ENCODE assay signal across 7 mouse cellular contexts in the genomic region with DNA sequence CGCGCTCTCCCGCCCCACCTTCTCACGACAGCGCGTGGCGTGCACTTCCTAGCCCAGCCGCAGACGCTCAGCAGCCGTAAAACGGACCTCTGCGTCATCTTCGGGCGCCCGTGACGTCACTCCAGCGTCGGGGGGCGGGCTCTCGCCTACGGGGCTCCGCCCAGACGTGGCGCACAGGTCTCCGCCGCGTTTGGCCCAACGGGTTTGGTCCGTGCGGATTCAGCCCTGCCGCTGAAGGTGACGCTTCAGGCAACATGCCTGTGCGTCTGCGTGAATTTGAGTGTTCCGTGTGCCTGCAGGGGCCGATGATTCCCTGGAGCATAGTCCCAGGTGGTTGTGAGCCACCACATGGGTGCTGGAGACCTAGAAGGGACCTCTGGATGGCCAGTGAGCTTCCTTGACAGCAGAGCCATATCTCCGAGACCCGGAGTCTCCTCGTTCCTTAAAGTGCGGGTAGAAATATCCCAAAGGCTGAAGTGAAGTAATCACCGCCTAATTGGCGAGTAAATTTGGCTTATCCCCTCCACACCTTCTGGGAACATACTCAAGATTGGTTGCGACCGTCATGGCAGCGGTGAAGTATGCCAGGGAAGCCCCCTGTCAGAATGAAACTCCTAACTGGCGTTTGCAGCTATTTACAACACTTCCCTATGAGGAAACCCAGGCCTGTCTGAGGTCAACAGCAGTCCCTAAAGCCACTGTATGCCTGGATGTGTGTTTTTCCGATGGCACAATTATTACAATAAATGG. TPM values are rescaled to one million over a fixed set of nuclear protein-coding genes. Genes with fewer than 3 reads are reported as not detected.
DNase-seq lines count a peak whose midpoint lies in the region; ATAC-seq lines count a peak whose summit lies in the region.

Aasdh (minus strand) TSS at position 110 of the 750 bp plus-strand sequence.

- no peaks in the 10 kb centered on the region for H3K4me1 ChIP-seq in intestine, embryonic 16.5 days (ENCODE audit: control insufficient read depth, insufficient read depth, low read length)
- peaks cover 5% of the 10 kb centered on the region for H3K4me1 ChIP-seq in midbrain, embryonic 11.5 days (ENCODE audit: control insufficient read depth, insufficient read depth, low read length)

- H3K9ac ChIP-seq in intestine, embryonic 16.5 days (ENCODE audit: low read depth, low read length): peak within 1 kb of the TSS; percentile 86
- peak within 1 kb of the TSS; percentile 82 for H3K9ac ChIP-seq in midbrain, embryonic 11.5 days (ENCODE audit: low read length)

- peak; percentile 91 for DNase-seq in adrenal gland, adult 8-10 months
- peak; percentile 100 for DNase-seq in embryo, embryonic 9.5 days (ENCODE audit: extremely low spot score)
- peak; percentile 96 for DNase-seq in gastrocnemius, postnatal 4 days (ENCODE audit: low spot score in 2 of 2)
- DNase-seq in left cerebral cortex, postnatal 36 days (ENCODE audit: low spot score in 2 of 2): peak; percentile 95 to 96
- peak; percentile 100 for DNase-seq in midbrain, embryonic 11.5 days (ENCODE audit: low spot score, missing footprints)
- DNase-seq in skeletal muscle tissue, adult 2 months (ENCODE audit: low read depth, low spot score): peak; percentile 97

- peak within 1 kb of the TSS; percentile 75 for H3K4me3 ChIP-seq in intestine, embryonic 16.5 days (ENCODE audit: low read length)
- peak within 1 kb of the TSS; percentile 70 for H3K4me3 ChIP-seq in midbrain, embryonic 11.5 days (ENCODE audit: low read depth, low read length)

- no peaks in the 10 kb centered on the region for H3K27me3 ChIP-seq in intestine, embryonic 16.5 days (replicated peaks; ENCODE audit: control insufficient read depth, insufficient read depth, low read length)
- no peaks in the 10 kb centered on the region for H3K27me3 ChIP-seq in midbrain, embryonic 11.5 days (ENCODE audit: control insufficient read depth, insufficient read depth, low read length)

- WGBS in intestine, embryonic 16.5 days: under 1% methylated on average over 47 of the region's 47 CpGs
- 1% methylated on average over 47 of the region's 47 CpGs for WGBS in midbrain, embryonic 11.5 days

- intact Hi-C loops in left cerebral cortex, postnatal 36 days (cut with DNase I): loop anchor here (1.0 kb wide), 1 partner anchor 46 kb away; the partner anchor contains the start of genes Paics and Ppat

- H3K4me2 ChIP-seq in intestine, embryonic 16.5 days (ENCODE audit: low read depth, low read length): peak within 1 kb of the TSS; percentile 80
- peak within 1 kb of the TSS; percentile 65 for H3K4me2 ChIP-seq in midbrain, embryonic 11.5 days

- H3K27ac ChIP-seq in intestine, embryonic 16.5 days (ENCODE audit: low read length): peak within 1 kb of the TSS; percentile 89
- peak within 1 kb of the TSS; percentile 57 for H3K27ac ChIP-seq in midbrain, embryonic 11.5 days (ENCODE audit: low read depth, low read length)

- H3K9me3 ChIP-seq in intestine, embryonic 16.5 days (ENCODE audit: control insufficient read depth, low read length): no peaks in the 10 kb centered on the region
- no peaks in the 10 kb centered on the region for H3K9me3 ChIP-seq in midbrain, embryonic 11.5 days (ENCODE audit: control insufficient read depth, low read length)

- ATAC-seq in intestine, embryonic 16.5 days: peak; percentile 98
- ATAC-seq in midbrain, embryonic 11.5 days (ENCODE audit: low FRiP score): peak; percentile 97

- no peaks in the 10 kb centered on the region for H3K36me3 ChIP-seq in intestine, embryonic 16.5 days (ENCODE audit: control insufficient read depth, insufficient read depth, low read length)
- H3K36me3 ChIP-seq in midbrain, embryonic 11.5 days (ENCODE audit: control insufficient read depth, insufficient read depth, low read length): no peaks in the 10 kb centered on the region

RNA-seq across cellular contexts. Expression of gene Aasdh, which starts in this region (rescaled TPM):
- total RNA-seq in adrenal gland, adult 8-10 months (2022): 10 to 100 TPM; 14.7 to 28.9 (median 21.4) TPM
- 10 to 100 TPM; 12.4 to 16.0 TPM for total RNA-seq in gastrocnemius, postnatal 4 days (2021)
- 13.6 and 15.0 TPM in 2 replicates for polyA plus RNA-seq in intestine, embryonic 16.5 days (2015; fragmentation: Nextera tagmentation; extraction: Ambion mirVana)
- 10 to 100 TPM; 22.8 to 25.0 TPM for total RNA-seq in left cerebral cortex, postnatal 36 days (2021)
- polyA plus RNA-seq in midbrain, embryonic 11.5 days (2014; fragmentation: Nextera tagmentation; extraction: Ambion mirVana): 15.6 and 17.3 TPM in 2 replicates

Comparison
In these comparisons a context has a peak if more than half of its experiments do, and no peak if none do; other contexts are left out.
1. Peak in every context shown above with its lines: DNase-seq, ATAC-seq, H3K4me3 ChIP-seq and H3K27ac ChIP-seq.